Mouse (Mus musculus): Measurements from ENCODE around the gene Spred1.

The Spred1 gene

DNA sequence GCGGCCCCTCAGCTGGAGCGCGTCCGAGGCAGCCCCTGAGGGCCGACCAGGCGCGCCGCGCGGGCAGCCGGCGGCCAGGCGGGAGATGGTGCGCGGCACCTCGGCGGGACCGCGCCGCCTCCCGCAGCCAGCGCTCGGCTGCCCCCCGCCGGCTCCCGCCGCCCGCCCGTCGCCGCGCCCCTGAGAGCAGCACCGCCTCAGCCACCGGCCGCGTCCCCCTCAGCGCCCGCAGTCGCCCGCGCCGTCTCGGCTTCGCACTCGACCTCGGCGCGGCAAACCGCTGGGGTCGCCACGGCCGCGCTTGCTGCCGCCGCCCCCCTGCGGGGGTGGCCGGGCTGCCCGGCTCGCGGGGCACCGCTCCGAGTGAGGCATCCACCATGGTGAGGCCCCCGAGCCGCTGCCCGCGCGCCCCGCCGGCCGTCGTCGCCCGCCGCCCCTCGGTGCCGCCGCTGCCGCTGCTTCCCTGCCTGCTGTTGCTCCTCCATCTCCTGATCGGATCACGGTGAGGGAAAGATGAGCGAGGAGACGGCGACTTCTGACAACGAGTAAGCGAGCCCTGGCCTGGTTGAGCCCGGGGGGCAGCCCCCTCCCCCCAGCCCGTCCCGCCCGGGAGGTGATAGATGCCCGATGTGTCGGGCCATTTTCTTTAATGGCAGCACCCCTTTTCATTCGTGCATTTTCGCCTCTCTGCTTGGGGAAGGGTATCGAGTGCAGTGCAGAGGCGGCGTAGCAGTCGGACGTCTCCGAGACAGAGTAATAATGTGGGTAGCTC is at the start of gene Spred1:
Gene Spred1 (plus strand): TSS at position 163 of the 772 bp plus-strand sequence.
- peak; percentile 15 for DNase-seq

- no peak for DNase-seq
Observed at GRCm38 (mm10) chr2:117071596-117071995, 49.6 kb upstream of the Spred1 start.

GRCm38 (mm10) chr2:117078711-117079110 is 42.5 kb upstream of the Spred1 start:
- no peak for DNase-seq

DNA sequence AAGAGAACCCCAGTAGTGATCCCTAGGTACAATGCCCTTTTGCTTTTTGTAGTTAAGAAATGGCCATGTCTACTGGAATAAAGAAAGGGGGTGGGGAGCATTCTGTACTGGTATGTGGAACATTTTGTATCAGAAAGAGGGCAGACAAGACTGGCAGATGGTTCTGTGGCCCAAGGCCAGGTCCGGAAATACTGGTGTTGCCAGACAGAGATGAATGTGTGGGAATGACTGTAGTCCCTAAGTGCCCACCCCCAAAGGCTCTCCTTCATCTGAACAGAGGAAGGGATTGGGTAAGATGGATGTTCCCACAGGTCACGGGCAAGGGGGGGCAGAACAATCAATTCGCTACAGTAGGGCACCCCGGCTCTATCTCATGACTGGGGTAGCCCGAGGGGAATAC is 41.6 kb upstream of the Spred1 start:
- no peak for DNase-seq

DNA sequence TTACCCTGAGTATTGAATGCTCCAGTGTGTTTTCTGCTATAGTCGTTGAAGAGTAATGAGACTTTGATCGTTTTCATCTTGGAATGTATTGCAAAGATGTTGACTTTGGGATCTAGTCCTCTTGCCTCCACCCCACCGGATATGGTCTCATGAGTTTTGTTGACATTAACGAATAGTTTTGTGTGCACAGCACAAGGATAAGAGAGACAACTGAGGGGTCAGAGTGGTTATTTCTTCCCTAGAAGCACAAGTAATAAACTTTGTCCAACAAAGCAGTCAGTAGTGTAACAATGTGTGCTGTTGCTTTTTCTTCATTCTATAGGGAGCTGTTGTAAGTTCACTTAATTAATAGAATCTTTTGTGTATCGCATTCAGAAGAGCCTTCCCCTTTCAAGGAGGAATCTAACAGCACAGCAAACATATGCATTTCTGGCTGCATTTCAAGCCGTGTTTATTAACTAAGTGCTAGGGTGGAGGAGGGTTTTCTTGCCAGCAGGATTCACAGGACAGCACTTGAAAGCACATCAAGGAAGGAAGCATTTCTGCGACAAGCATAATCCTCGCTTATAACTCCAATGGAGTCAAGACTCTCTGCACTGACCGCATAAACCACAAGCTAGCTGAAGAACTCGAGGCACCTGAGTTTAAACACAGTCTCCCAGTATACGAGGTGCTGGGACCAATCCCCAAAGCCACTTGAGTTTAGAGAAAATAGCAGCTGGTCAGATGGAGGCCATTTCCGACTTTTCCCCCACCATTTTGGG is 35.0 kb upstream of the Spred1 start:
- DNase-seq = no peak

DNA sequence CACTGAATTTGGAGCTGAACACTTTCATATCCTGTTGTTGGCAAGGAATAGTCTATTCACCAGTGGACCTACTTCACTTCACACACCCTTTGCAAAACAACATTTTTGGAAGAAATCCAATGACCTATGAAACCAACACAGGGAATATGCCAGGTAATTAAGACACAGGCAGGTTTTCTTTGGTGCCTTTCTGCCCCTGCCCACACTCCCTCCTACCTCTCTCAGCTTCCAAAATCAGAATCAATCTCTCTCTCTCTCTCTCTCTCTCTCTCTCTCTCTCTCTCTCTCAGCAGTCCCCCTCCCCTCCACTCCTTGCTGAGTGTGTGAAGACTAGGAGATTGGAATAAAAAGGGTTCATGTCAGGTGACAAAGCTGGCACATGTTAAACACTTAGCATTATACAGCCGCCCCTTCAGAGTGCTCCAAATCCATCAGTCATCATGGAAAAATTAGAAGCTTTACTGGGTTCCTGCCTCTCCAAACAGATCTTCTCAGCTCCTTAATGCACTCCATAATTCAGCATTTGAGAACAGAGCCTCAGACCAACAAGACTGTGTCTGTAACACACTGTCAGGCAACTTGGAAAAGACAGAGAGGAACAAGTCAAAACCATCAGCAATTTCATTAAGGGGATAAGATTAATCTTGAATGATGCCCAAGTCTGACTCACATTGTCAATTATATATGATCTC is 34.3 kb upstream of the Spred1 start:
- DNase-seq = no peak

GRCm38 (mm10) chr2:117087458-117087820 is 33.7 kb upstream of the Spred1 start:
- no peak for DNase-seq

- no peak for DNase-seq
Observed at GRCm38 (mm10) chr2:117089482-117089881, 31.7 kb upstream of the Spred1 start.

DNA sequence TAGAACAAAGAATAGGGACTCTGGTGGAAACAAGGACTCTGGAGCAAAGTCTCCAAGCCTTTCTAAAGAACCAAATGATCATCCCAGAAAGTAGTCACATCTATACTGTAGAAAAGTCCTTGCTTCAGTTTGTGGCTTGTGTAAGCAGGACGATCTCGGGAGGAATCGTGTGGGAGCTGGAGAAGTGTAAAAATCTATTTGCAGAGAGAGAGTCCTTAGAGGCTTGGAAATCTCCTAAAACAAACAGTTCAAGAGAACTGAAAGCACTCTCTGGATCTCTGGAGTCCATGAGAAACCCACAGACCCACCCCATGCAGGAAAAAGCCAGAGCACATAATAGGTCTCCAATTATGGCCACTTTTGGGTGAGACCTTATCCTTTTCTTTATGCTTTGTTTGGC is 31.1 kb upstream of the Spred1 start:
- no peak for DNase-seq

DNA sequence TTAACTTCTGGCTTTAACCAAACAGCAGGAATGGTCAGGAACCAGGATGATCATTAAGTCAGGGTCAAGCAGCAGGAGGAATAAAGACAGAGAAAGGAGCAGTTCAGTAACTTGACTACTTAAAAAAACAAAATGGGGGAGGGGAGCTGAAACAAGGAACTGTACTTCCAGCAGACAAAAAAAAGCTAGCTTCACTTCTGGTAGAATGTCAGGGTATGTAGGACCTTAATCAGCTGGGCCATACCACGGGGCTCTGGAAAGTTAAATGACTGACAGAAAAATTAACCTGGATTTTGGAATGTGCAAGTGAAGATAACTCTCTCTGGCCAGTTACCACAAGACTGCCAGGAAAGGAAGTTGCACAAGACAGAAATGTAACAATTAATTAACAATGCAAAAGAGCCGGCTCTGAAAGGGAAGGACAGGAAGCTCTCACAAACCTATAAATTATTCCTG is 28.2 kb upstream of the Spred1 start:
- DNase-seq = no peak

DNA sequence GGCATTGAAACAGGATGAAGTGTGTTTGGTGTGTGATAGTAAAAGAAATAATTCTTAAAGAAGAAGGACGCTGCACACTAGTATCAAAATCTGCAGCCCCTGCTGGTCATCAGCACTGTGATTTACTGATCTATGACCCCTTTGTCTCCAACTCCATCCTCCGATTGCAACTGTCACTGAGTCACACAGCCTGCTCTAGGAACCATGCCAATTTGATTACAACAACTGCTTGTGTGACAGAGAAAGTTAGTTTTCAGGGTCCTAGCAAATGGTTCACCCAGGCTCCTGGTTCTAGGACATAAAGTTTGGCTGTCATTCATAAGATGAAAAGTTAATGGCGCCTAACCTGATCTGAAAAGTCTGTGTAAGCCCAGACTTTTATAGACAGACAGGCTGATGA is 25.7 kb upstream of the Spred1 start:
- DNase-seq = no peak

GRCm38 (mm10) chr2:117097305-117097704 is 23.9 kb upstream of the Spred1 start:
- DNase-seq = no peak

GRCm38 (mm10) chr2:117099316-117099715 is 21.9 kb upstream of the Spred1 start:
- DNase-seq = no peak

DNA sequence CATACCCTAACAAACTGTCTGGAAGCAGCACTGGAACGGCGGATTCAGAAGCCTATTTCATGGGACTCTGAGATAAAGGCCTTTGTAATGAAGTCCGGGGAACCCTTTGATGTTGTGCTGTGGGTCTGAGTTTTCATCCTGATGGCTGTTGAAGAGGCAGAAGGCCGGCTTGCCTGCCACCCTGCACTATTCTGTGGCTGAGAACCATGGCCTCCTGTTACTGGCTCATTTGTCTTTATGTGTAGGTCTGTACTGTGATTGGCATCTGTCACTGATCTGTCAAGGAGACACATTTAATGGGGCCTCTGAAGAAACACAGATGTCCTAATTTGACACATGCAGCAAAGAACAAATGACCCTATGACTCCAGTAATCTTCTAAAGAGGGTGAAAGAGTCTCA is 17.7 kb upstream of the Spred1 start:
- DNase-seq = no peak

GRCm38 (mm10) chr2:117105407-117105806 is 15.8 kb upstream of the Spred1 start:
- no peak for DNase-seq

DNA sequence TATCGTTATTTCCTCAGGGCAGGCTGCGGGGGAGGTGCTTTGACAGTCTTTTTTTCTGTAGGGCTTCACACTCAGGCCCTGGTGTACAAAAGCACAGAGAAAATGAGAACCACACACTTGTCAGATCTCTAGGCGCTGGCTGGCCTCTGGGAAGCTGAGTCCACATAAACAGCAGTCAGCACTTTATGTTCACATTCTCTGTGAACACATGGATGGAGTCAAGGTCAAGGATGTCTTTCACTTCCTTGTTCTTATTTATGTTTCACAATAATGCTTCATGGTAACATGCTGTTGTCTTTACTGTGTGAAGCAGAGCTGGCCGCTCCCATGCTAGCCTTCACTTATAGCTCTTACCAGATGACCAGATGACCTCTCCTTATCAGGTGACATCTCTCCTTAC is 13.1 kb upstream of the Spred1 start:
- no peak for DNase-seq

DNA sequence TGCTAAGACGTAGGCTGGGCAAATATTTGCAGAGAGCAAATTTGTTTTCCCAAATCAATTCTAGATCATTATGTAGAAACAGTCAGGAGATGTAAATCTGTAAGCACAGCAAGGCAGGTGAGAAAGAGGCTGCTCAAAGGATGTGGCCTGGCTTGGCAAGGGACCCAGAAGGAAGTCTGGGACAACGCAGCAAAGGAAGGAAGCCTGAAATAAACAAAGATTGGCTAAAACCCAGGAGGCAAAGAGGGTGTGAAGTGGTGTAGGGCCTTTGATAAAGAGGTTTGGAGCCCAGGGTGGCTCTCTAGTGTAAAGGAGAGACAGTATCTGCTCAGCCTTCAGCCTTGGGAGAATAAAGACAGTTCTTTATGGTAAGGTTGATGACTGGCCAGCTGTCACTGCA is 11.9 kb upstream of the Spred1 start:
- DNase-seq = no peak

DNA sequence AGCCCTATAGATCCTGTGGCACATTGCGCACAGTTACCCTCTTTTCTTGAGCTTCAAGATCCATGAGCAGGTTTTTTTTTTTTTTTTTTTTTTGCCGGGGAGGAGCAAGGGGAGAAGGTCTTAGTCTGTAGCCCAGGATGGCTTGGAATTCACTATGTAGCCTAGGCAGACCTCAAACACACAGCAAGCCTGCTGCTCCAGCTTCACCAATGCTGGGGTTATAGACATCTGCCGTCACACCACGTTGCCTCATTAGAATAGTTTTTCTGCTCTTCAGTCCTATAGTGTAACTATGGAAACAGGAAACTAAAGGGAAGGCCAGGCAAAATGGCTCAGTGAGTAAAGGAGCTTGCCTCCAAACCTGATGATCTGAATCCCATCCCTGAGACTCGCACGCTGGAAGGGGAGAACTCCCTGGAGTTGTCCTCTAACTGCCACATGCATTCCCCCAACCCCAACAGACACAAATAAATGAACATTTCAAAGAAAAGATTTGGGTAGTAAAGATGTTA is 10.8 kb upstream of the Spred1 start:
- no peak for DNase-seq

DNA sequence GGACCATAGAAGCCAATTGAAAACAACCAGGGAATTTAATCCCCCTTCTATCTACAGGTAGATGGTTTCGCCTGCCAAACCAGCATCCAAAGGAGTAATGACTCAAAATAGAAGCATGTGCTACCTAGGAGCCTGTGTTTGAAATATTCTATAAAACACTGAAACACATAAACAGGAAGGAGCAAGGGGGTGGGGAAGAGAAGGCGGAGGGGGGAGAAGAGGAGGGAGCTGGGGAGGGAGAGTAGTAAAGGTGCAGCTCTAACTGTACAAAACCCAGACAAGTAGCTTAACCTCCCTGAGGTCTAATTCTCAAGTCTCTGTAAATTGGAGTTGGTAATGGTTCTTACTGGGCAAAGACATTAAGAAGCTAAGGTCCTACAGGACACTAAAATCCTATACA is 7.9 kb upstream of the Spred1 start:
- no peak for DNase-seq

- DNase-seq = no peak
Observed at GRCm38 (mm10) chr2:117113762-117114161, 7.4 kb upstream of the Spred1 start.

DNA sequence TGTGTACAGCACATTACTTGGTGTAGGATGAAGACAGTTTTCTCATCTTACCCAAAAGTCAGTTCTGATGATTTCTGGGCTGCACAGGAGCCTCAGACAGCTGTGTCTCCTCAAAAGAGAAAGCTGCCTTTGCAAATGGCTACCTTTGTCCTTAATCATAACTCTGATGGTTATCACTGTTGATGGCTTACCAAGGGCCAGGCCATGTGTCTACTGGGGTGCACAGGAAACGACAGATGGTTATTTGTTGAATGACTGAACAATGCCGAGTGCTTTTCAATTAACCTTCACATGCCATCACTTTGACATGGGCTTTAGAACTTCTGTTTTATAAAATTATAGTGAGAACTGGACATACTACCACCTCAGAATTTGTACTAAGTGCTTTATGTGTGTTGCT is 2.7 kb upstream of the Spred1 start:
- DNase-seq = no peak

GRCm38 (mm10) chr2:117119291-117120245 is 1.6 kb upstream of the Spred1 start:
- DNase-seq = peak; percentile 71

All from right cerebral cortex, postnatal 14 days (tissue).